Mouse (Mus musculus) myocyte (in vitro differentiated cells): ENCODE data around the gene Slc35e2.

Source experiments
- CEBPB ChIP-seq: IDR thresholded peaks from 2 replicates; pipeline ENCODE4 v1.6.1; 2011; ENCODE audit warnings: mild to moderate bottlenecking, moderate library complexity; ENCODE audit not compliant: poor library complexity, insufficient read depth, severe bottlenecking
- E2F4 ChIP-seq: IDR thresholded peaks from one replicate; pipeline ENCODE4 v1.6.1; 2011; ENCODE audit warnings: mild to moderate bottlenecking, control low read depth, moderate library complexity; ENCODE audit not compliant: insufficient read depth
- MAX ChIP-seq: IDR thresholded peaks from one replicate; pipeline ENCODE4 v1.6.1; 2011; ENCODE audit warnings: low read depth, mild to moderate bottlenecking, control low read depth
- MYOG ChIP-seq, 3 experiments: IDR thresholded peaks; one replicate each; pipeline ENCODE4 v1.6.1; 2011; ENCODE audit warnings: control low read depth in 2 of 3, low read depth in 2 of 3, mild to moderate bottlenecking in 2 of 3; ENCODE audit not compliant: insufficient read length in 2 of 3, control insufficient read depth in 1 of 3, insufficient read depth in 1 of 3
- POLR2A ChIP-seq: IDR thresholded peaks from one replicate; pipeline ENCODE4 v1.6.1; 2011; ENCODE audit warnings: low read depth, mild to moderate bottlenecking, control low read depth, moderate library complexity; ENCODE audit not compliant: insufficient read length
- POLR2AphosphoS2 ChIP-seq: IDR thresholded peaks from one replicate; pipeline ENCODE4 v1.6.1; 2011; ENCODE audit warnings: low read depth, control low read depth; ENCODE audit not compliant: insufficient read length
- REST ChIP-seq: IDR thresholded peaks from one replicate; pipeline ENCODE4 v1.6.1; 2011; ENCODE audit warnings: mild to moderate bottlenecking, control low read depth, moderate library complexity; ENCODE audit not compliant: insufficient read depth, insufficient read length
- SRF ChIP-seq: IDR thresholded peaks from one replicate; pipeline ENCODE4 v1.6.1; 2011; ENCODE audit warnings: low read depth; ENCODE audit not compliant: control insufficient read depth, insufficient read length
- USF1 ChIP-seq: IDR thresholded peaks from one replicate; pipeline ENCODE4 v1.6.1; 2011; ENCODE audit warnings: low read depth, mild to moderate bottlenecking, control low read depth, moderate library complexity

DNA sequence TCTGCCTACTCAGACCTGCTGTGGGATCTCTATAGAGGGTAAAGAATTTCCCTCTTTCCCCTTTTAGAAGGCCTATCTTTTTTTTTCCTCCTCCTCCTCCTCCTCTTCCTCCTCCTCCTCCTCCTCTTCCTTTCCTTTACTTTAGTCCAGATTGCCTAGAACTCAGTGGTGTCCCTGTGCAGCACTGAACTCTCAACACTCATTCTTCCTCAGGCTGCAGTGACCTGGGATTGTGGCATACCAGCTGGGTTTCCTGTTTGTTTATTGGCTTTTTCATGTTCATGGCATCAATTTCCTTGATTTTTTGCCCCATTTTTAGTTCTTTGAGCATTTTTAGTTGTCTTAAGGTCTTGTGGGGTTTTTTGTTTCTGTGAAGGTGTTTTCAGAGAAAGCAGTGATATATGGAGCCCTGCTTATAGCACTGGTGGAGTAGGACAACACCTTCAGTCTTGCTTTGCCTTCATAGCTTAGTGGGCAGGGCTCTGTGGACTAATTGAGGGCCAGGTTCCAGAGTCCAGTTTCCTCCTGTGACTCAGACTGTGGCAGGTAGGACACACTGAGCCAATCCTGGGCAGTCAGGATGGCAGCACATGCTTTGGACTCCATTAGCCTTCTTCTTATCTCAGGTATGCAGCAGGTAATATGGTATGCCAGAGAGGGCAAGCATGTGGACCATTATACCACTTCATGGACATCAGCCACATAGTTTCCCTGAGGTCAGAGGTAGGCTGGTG, 34.7 kb downstream of the Slc35e2 start:
- TF ChIP-seq E2F4 (no peak), POLR2A (no peak), MAX (no peak), CEBPB (no peak), MYOG (IDR thresholded peaks at IDR 0.05; ENCODE audit: control insufficient read depth in 1 of 3, insufficient read depth in 1 of 3, insufficient read length in 2 of 3, low read depth in 2 of 3) (no peak), SRF (no peak), REST (no peak), USF1 (no peak), POLR2AphosphoS2 (no peak)
